ENCODE assay signal across 11 mouse cellular contexts in the genomic region with DNA sequence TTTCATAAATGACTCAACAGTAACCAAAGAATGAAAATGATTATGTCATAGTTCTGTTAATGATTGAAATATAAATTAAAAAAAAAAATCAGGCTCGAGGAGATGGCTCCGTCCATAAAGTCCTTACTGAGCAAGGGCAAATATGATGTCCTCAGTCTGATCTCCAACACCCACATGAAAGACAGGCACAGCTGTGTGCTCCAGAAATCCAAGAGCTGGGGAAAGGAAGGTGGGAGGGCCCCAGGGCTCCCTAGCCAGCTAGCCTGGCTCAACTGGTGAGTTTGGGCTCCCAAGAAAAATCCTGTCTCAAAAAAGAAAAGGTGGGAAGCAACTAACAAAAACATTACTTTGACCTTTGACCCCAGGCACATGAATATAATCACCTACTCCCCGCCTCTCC.
DNase-seq lines count a peak whose midpoint lies in the region; ATAC-seq lines count a peak whose summit lies in the region.
"Had no signal": no experiment of that assay in that cellular context is flagged by ENCODE, and none has a peak within 500 bp of the region (broad histone marks: within the 10 kb centered on the region; RNA-seq: fewer than 3 reads in every experiment).

No protein-coding gene starts in this region.

- peak overlapping the region; percentile 56 for H3K27ac ChIP-seq in heart, embryonic 16.5 days (ENCODE audit: low read length)
- H3K27ac ChIP-seq in midbrain, embryonic 11.5 days (ENCODE audit: low read depth, low read length), result no peak overlapping the region
- no peak overlapping the region for H3K27ac ChIP-seq in midbrain, embryonic 10.5 days (replicated peaks)
- H3K27ac ChIP-seq in stomach, embryonic 15.5 days, result peak overlapping the region; percentile 75; the same call in 1 of the 2 replicates

- H3K9ac ChIP-seq in heart, embryonic 16.5 days (ENCODE audit: low read length), result no peak overlapping the region
- H3K9ac ChIP-seq in midbrain, embryonic 11.5 days (ENCODE audit: low read length), result no peak overlapping the region
- H3K9ac ChIP-seq in stomach, embryonic 15.5 days, result no peak overlapping the region

- 43% methylated on average over 3 of the region's 3 CpGs for WGBS in heart, embryonic 16.5 days
- WGBS in midbrain, embryonic 11.5 days, result 52% methylated on average over 3 of the region's 3 CpGs
- WGBS in midbrain, embryonic 10.5 days, result 45% methylated on average over 3 of the region's 3 CpGs
- 26% methylated on average over 3 of the region's 3 CpGs for WGBS in stomach, embryonic 15.5 days

- no peaks in the 10 kb centered on the region for H3K36me3 ChIP-seq in heart, embryonic 16.5 days (ENCODE audit: control insufficient read depth, insufficient read depth)
- no peaks in the 10 kb centered on the region for H3K36me3 ChIP-seq in midbrain, embryonic 11.5 days (ENCODE audit: control insufficient read depth, insufficient read depth, low read length)
- no peaks in the 10 kb centered on the region for H3K36me3 ChIP-seq in midbrain, embryonic 10.5 days
- H3K36me3 ChIP-seq in stomach, embryonic 15.5 days, result no peaks in the 10 kb centered on the region
- H3K36me3 ChIP-seq: heart, embryonic 12.5 days had no signal

- no peak for ATAC-seq in heart, embryonic 16.5 days (replicated peaks; ENCODE audit: extremely low read depth, insufficient read depth, low FRiP score)
- no peak for ATAC-seq in midbrain, embryonic 11.5 days (ENCODE audit: low FRiP score)
- ATAC-seq in stomach, embryonic 15.5 days (ENCODE audit: insufficient read depth, low FRiP score, low read depth), result no peak

- no peaks in the 10 kb centered on the region for H3K27me3 ChIP-seq in heart, embryonic 16.5 days (ENCODE audit: control insufficient read depth, insufficient read depth, low read length)
- H3K27me3 ChIP-seq in midbrain, embryonic 11.5 days (ENCODE audit: control insufficient read depth, insufficient read depth, low read length), result no peaks in the 10 kb centered on the region
- no peaks in the 10 kb centered on the region for H3K27me3 ChIP-seq in midbrain, embryonic 10.5 days (ENCODE audit: low read depth, poor library complexity, severe bottlenecking)
- H3K27me3 ChIP-seq in stomach, embryonic 15.5 days (replicated peaks), result no peaks in the 10 kb centered on the region
- H3K27me3 ChIP-seq: heart, embryonic 12.5 days had no signal

- no peak for DNase-seq in heart, adult 8-10 months (ENCODE audit: low spot score)
- peak; percentile 84 for DNase-seq in midbrain, embryonic 11.5 days (ENCODE audit: low spot score, missing footprints)
- DNase-seq in midbrain, embryonic 10.5 days (ENCODE audit: low spot score), result no peak
- DNase-seq in gastrocnemius, adult 18-20 months (ENCODE audit: low spot score), result peak; percentile 46
- DNase-seq in thymus, postnatal 25 days, result no peak
- DNase-seq in adrenal gland, postnatal 10 days, result no peak
- DNase-seq: cerebellum, adult 8-10 months; layer of hippocampus, postnatal 36 days had no signal

- no peaks in the 10 kb centered on the region for H3K9me3 ChIP-seq in heart, embryonic 16.5 days (replicated peaks; ENCODE audit: control insufficient read depth, low read length)
- H3K9me3 ChIP-seq in midbrain, embryonic 11.5 days (ENCODE audit: control insufficient read depth, low read length), result no peaks in the 10 kb centered on the region
- H3K9me3 ChIP-seq in midbrain, embryonic 10.5 days (replicated peaks), result no peaks in the 10 kb centered on the region
- H3K9me3 ChIP-seq in stomach, embryonic 15.5 days, result no peaks in the 10 kb centered on the region
- H3K9me3 ChIP-seq: heart, embryonic 12.5 days had no signal

- H3K4me3 ChIP-seq in heart, embryonic 16.5 days (ENCODE audit: low read length), result no peak overlapping the region
- no peak overlapping the region for H3K4me3 ChIP-seq in midbrain, embryonic 11.5 days (ENCODE audit: low read depth, low read length)
- H3K4me3 ChIP-seq in midbrain, embryonic 10.5 days, result no peak overlapping the region
- no peak overlapping the region for H3K4me3 ChIP-seq in stomach, embryonic 15.5 days (replicated peaks)

- no peak overlapping the region for H3K4me2 ChIP-seq in heart, embryonic 16.5 days (ENCODE audit: low read depth, low read length)
- H3K4me2 ChIP-seq in midbrain, embryonic 11.5 days, result no peak overlapping the region
- no peak overlapping the region for H3K4me2 ChIP-seq in stomach, embryonic 15.5 days

- H3K4me1 ChIP-seq in heart, embryonic 16.5 days (ENCODE audit: control insufficient read depth, insufficient read depth, low read length), result peaks cover 27% of the 10 kb centered on the region
- peaks cover 30% of the 10 kb centered on the region for H3K4me1 ChIP-seq in midbrain, embryonic 11.5 days (ENCODE audit: control insufficient read depth, insufficient read depth, low read length)
- peaks cover 52% of the 10 kb centered on the region for H3K4me1 ChIP-seq in midbrain, embryonic 10.5 days
- peaks cover 20% of the 10 kb centered on the region for H3K4me1 ChIP-seq in stomach, embryonic 15.5 days

Comparison
In these comparisons a context has a peak if more than half of its experiments do, and no peak if none do; other contexts are left out.
1. DNase-seq: peak in midbrain, embryonic 11.5 days (single experiment) and gastrocnemius, adult 18-20 months (single experiment); none in heart, adult 8-10 months (single experiment), midbrain, embryonic 10.5 days (single experiment), thymus, postnatal 25 days (single experiment) and adrenal gland, postnatal 10 days (single experiment).
2. H3K27ac ChIP-seq: peak in heart, embryonic 16.5 days (single experiment) and stomach, embryonic 15.5 days (single experiment); none in midbrain, embryonic 11.5 days (single experiment) and midbrain, embryonic 10.5 days (single experiment).